Mouse (Mus musculus): Measurements from ENCODE around the gene Abl2.
"Not testable (repeated sequence)": the region's sequence is repeated elsewhere in the genome, so short reads cannot be mapped to it uniquely, and the experiment has no call there.

Gene Abl2

GRCm38 (mm10) chr1:156633095-156633494 is 74.5 kb downstream of the Abl2 start:
- DNase-seq (ENCODE audit: extremely low read depth, low read depth): no peak

GRCm38 (mm10) chr1:156635148-156635547 is 76.6 kb downstream of the Abl2 start:
- DNase-seq (ENCODE audit: extremely low read depth, low read depth): no peak

GRCm38 (mm10) chr1:156639455-156639854 is 80.9 kb downstream of the Abl2 start:
- DNase-seq (ENCODE audit: extremely low read depth, low read depth): no peak

- DNase-seq (ENCODE audit: extremely low read depth, low read depth): no peak
These were observed 82.0 kb downstream of the Abl2 start for GRCm38 (mm10) chr1:156640577-156640976.

GRCm38 (mm10) chr1:156641808-156642207 is 83.2 kb downstream of the Abl2 start:
- DNase-seq (ENCODE audit: extremely low read depth, low read depth): peak; percentile 27

GRCm38 (mm10) chr1:156642813-156643212 is 84.2 kb downstream of the Abl2 start:
- no peak for DNase-seq (ENCODE audit: extremely low read depth, low read depth)

GRCm38 (mm10) chr1:156644061-156644460 is 85.5 kb downstream of the Abl2 start:
- DNase-seq (ENCODE audit: extremely low read depth, low read depth): no peak

GRCm38 (mm10) chr1:156644780-156645523 is 86.4 kb downstream of the Abl2 start:
- DNase-seq (ENCODE audit: extremely low read depth, low read depth): no peak

- no peak for DNase-seq (ENCODE audit: extremely low read depth, low read depth)
These were observed 87.4 kb downstream of the Abl2 start for GRCm38 (mm10) chr1:156645971-156646370.

GRCm38 (mm10) chr1:156648705-156649104 is 90.1 kb downstream of the Abl2 start:
- DNase-seq (ENCODE audit: extremely low read depth, low read depth): no peak

- DNase-seq (ENCODE audit: extremely low read depth, low read depth): no peak
These were observed 92.0 kb downstream of the Abl2 start for GRCm38 (mm10) chr1:156650631-156651030.

- no peak for DNase-seq (ENCODE audit: extremely low read depth, low read depth)
These were observed 93.7 kb downstream of the Abl2 start for GRCm38 (mm10) chr1:156652189-156652822.

- no peak for DNase-seq (ENCODE audit: extremely low read depth, low read depth)
These were observed 96.3 kb downstream of the Abl2 start for GRCm38 (mm10) chr1:156654735-156655530.

- DNase-seq (ENCODE audit: extremely low read depth, low read depth): no peak
These were observed 98.9 kb downstream of the Abl2 start for GRCm38 (mm10) chr1:156657523-156657922.

GRCm38 (mm10) chr1:156658676-156659075 is 100.1 kb downstream of the Abl2 start:
- no peak for DNase-seq (ENCODE audit: extremely low read depth, low read depth)

GRCm38 (mm10) chr1:156659906-156660659 is 101.5 kb downstream of the Abl2 start:
- no peak for DNase-seq (ENCODE audit: extremely low read depth, low read depth)

GRCm38 (mm10) chr1:156660660-156661236 is 102.2 kb downstream of the Abl2 start:
- DNase-seq (ENCODE audit: extremely low read depth, low read depth): not testable (repeated sequence)

- no peak for DNase-seq (ENCODE audit: extremely low read depth, low read depth)
These were observed 107.2 kb downstream of the Abl2 start for GRCm38 (mm10) chr1:156665777-156666176.

GRCm38 (mm10) chr1:156667141-156667926 is 108.7 kb downstream of the Abl2 start:
- DNase-seq (ENCODE audit: extremely low read depth, low read depth): no peak

GRCm38 (mm10) chr1:156668602-156669001 is 110.0 kb downstream of the Abl2 start:
- no peak for DNase-seq (ENCODE audit: extremely low read depth, low read depth)
